Mouse (Mus musculus): ENCODE data around the gene Nostrin.

DNA sequence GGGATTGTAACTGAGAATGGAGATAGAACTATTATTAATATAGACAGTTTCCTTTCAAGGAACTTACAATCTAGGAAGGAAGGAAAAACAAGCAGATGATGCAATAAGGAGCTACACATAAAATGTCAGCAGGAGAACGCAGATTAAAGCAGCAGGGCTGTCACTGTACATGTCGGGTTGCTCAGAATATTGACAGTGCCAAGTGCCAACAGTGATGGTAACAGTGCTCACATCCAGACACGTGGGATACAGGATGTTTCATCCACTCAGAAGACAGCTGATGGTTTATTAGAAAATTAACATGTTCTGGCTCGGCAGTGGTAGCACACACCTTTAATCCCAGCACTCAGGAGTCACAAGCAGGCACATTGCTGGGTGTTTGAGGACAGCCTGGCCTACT, 18.8 kb upstream of the Nostrin start:
- TF ChIP-seq CTCF (IDR thresholded peaks at IDR 0.05; ENCODE audit: control insufficient read depth, insufficient read depth, low read length) (no peak), POLR2A (IDR thresholded peaks at IDR 0.05; ENCODE audit: borderline replicate concordance, control insufficient read depth, low read depth, low read length) (no peak)
